Mouse (Mus musculus) E14TG2a.4 (cell line): Measurements from ENCODE around the gene Hes3.

Experiments used
- H3K27me3 ChIP-seq: 2 replicates; pipeline ENCODE4 v1.6.1; 2014; ENCODE audit warnings: low read length, control low read depth; ENCODE audit not compliant: insufficient read depth
- H3K36me3 ChIP-seq: 2 replicates; pipeline ENCODE4 v1.6.1; 2014; ENCODE audit warnings: low read length, control low read depth; ENCODE audit not compliant: insufficient read depth
- H3K4me1 ChIP-seq: replicated peaks from 2 replicates; pipeline ENCODE4 v1.6.1; 2014; ENCODE audit warnings: low read depth, low read length, control low read depth
- H3K4me3 ChIP-seq: replicated peaks from 2 replicates; pipeline ENCODE4 v1.5.1; 2014; ENCODE audit warnings: mild to moderate bottlenecking, low read length
- H3K9me3 ChIP-seq: 2 replicates; pipeline ENCODE4 v1.6.1; 2014; ENCODE audit warnings: low read length, control low read depth
- CTCF ChIP-seq: conservative IDR thresholded peaks from 2 replicates; pipeline ENCODE4 v1.5.1; 2014; ENCODE audit warnings: low read length
- NANOG ChIP-seq: IDR thresholded peaks from 2 replicates; pipeline ENCODE4 v1.6.1; 2014; ENCODE audit warnings: borderline replicate concordance, low read length, mixed read lengths
- POU5F1 ChIP-seq: IDR thresholded peaks from 2 replicates; pipeline ENCODE4 v1.6.1; 2014; ENCODE audit warnings: low read length, borderline replicate concordance

Gene Hes3

GRCm38 (mm10) chr4:152272006-152272405 lies 19.5 kb downstream of the Hes3 start:
- peaks cover 30% of the 10 kb centered on the region for H3K36me3 ChIP-seq
- H3K4me1 ChIP-seq = peaks cover 70% of the 10 kb centered on the region
- TF ChIP-seq CTCF (no peak), POU5F1 (no peak), NANOG (no peak)
- no peaks in the 10 kb centered on the region for H3K9me3 ChIP-seq
- no peak overlapping the region for H3K4me3 ChIP-seq
- H3K27me3 ChIP-seq = peaks cover 26% of the 10 kb centered on the region

- Histone ChIP-seq H3K4me3 (no peak overlapping the region), H3K27me3 (peaks cover 26% of the 10 kb centered on the region), H3K36me3 (peaks cover 30% of the 10 kb centered on the region), H3K9me3 (no peaks in the 10 kb centered on the region), H3K4me1 (peaks cover 66% of the 10 kb centered on the region)
- no peak for TF ChIP-seq POU5F1
- TF ChIP-seq NANOG = no peak
- TF ChIP-seq CTCF = no peak
Measured at GRCm38 (mm10) chr4:152271334-152271733, 20.1 kb downstream of the Hes3 start.

- TF ChIP-seq CTCF = no peak
- no peak for TF ChIP-seq NANOG
- no peak for TF ChIP-seq POU5F1
- no peaks in the 10 kb centered on the region for H3K9me3 ChIP-seq
- H3K36me3 ChIP-seq = peaks cover 37% of the 10 kb centered on the region
- peaks cover 20% of the 10 kb centered on the region for H3K27me3 ChIP-seq
- H3K4me1 ChIP-seq = peaks cover 67% of the 10 kb centered on the region
- H3K4me3 ChIP-seq = no peak overlapping the region
Measured at GRCm38 (mm10) chr4:152270599-152270998, 20.9 kb downstream of the Hes3 start.

- H3K27me3 ChIP-seq = peaks cover 14% of the 10 kb centered on the region
- H3K4me1 ChIP-seq = peaks cover 65% of the 10 kb centered on the region
- no peak for TF ChIP-seq CTCF
- TF ChIP-seq NANOG = no peak
- no peak for TF ChIP-seq POU5F1
- H3K4me3 ChIP-seq = 0 out of 2 replicates have a peak overlapping the region, but pooled peaks have one; percentile 4
- no peaks in the 10 kb centered on the region for H3K9me3 ChIP-seq
- H3K36me3 ChIP-seq = peaks cover 40% of the 10 kb centered on the region
Measured at GRCm38 (mm10) chr4:152269967-152270366, 21.5 kb downstream of the Hes3 start.

DNA sequence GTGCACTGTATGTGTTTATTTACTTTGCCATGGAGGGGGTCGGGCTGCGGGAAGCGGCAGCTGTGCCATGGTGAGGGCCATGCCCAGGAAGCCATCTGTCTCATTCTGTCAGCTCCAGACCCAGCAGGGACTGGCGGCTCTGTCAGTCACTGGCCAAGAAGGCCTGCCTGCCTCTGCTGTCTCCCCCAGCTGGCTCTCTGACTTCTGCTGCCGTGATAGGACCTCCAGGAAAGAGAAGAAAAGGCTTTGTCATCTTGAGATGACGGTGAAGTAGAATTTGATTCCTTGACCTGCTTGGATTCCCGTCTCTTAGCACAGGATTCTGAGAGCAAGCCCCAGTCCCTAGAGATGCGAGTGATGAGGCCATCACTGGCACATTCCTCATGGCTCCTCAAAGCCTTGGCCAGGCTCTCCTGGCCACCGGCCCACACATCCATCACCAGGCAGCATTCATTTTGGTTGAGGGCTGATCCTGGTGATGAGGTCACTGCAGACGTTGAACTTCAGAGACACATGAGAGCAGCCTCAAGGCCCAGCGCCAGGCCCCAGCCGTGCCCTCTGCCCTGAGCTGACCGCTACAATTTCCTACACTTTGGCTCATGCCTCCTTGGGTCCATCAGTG lies 23.6 kb downstream of the Hes3 start:
- H3K27me3 ChIP-seq = no peaks in the 10 kb centered on the region
- TF ChIP-seq NANOG (no peak), CTCF (no peak), POU5F1 (no peak)
- H3K4me3 ChIP-seq = no peak overlapping the region
- H3K9me3 ChIP-seq = no peaks in the 10 kb centered on the region
- peaks cover 69% of the 10 kb centered on the region for H3K4me1 ChIP-seq
- H3K36me3 ChIP-seq = peaks cover 40% of the 10 kb centered on the region

DNA sequence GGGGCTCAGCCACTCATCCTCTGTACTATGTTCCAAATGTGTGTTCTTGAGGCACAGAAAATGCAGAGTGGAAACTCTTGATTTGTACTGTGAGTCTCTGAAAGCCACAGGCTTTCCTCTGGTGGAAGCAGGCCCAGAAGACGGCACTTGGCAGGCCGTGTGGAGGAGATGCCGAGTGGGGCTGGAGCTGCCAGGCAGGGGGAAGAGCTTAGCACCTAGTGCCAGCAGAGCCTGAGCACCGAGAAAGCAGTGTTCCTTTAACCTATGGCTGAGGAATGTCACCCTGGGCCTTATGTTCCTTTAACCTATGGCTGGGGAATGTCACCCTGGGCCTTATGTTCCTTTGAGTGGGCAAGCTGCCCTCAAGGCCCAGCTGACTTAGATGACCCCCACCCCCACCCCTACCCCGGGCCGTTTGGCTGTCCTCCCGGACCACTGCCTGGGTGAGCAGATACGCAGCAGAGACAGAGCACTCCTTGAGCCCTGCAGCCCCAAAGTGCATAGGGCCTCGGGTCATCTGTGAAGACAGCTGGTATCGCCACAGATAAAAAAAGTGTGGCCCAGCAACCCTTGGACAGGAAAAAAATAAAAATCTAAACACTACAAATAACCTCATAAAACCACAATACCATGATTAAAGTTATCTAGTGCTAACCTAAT lies 25.1 kb downstream of the Hes3 start:
- Histone ChIP-seq H3K4me3 (no peak overlapping the region), H3K27me3 (no peaks in the 10 kb centered on the region), H3K9me3 (no peaks in the 10 kb centered on the region), H3K36me3 (peaks cover 28% of the 10 kb centered on the region), H3K4me1 (peaks cover 69% of the 10 kb centered on the region)
- TF ChIP-seq POU5F1 = no peak
- TF ChIP-seq NANOG = no peak
- TF ChIP-seq CTCF = no peak

- Histone ChIP-seq H3K9me3 (no peaks in the 10 kb centered on the region), H3K4me3 (peak overlapping the region; percentile 5; the same call in 1 of the 2 replicates), H3K27me3 (no peaks in the 10 kb centered on the region), H3K36me3 (peaks cover 27% of the 10 kb centered on the region), H3K4me1 (peaks cover 74% of the 10 kb centered on the region)
- TF ChIP-seq POU5F1 (no peak), CTCF (no peak), NANOG (no peak)
Measured at GRCm38 (mm10) chr4:152265791-152266190, 25.7 kb downstream of the Hes3 start.

DNA sequence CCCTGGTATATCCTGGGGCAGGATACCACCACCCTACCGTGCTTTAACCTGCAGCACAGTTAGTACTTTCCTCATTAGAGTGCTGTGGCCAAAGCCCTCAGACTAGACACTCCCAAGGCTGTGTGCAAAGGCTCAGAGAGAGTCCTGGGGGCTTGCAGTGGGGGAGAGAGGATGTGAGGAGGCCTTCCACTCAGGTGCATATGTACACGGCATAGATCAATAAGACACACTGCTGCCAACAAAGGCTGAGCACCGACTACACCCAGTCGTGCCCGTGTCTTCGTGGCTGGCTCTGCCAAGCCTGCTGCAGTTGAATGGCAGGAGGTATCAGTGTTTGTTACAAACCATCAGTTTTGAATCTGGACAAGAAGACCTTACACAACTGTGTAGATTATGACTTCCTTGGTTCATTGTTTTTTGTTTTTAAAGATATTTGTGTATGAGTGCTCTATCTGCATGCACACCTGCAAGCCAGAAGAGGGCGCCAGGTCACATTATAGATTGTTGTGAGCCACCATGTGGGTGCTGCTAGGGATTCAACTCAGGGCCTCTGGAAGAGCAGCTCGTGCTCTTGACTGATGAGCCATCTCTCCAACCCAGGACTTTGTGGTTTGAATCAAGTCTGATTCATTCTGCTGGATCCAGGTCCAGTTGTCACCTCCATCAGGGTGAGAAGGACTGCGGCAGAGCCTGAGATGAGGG lies 26.4 kb downstream of the Hes3 start:
- Histone ChIP-seq H3K27me3 (no peaks in the 10 kb centered on the region), H3K9me3 (no peaks in the 10 kb centered on the region), H3K4me3 (peak overlapping the region; percentile 55; the same call in 1 of the 2 replicates), H3K4me1 (peaks cover 70% of the 10 kb centered on the region), H3K36me3 (peaks cover 33% of the 10 kb centered on the region)
- TF ChIP-seq CTCF (peak; percentile 65), POU5F1 (no peak), NANOG (no peak)
